Mouse (Mus musculus) hematopoietic stem cell, adult 5-6 weeks (primary cell): Measurements from ENCODE around the gene Havcr2. TPM values are rescaled to one million over a fixed set of nuclear protein-coding genes. Genes with fewer than 3 reads are reported as not detected.
"Not testable (repeated sequence)": the region's sequence is repeated elsewhere in the genome, so short reads cannot be mapped to it uniquely, and the experiment has no call there.

Experiments used
- ATAC-seq, 2 experiments: fragments of 125-278 bp in 1 of 2; replicated peaks in 1 of 2; 2 replicates each; pipeline ENCODE4 v1.8.0; 2016 to 2017; ENCODE audit warnings: inconsistent platforms in 2 of 2, mild to moderate bottlenecking in 2 of 2, moderate number of reproducible peaks in 2 of 2, low read depth in 1 of 2, moderate TSS enrichment in 1 of 2; ENCODE audit not compliant: low FRiP score in 2 of 2, poor library complexity in 2 of 2, severe bottlenecking in 2 of 2, insufficient read depth in 1 of 2, low TSS enrichment in 1 of 2
- total RNA-seq: library from RNA; stranded (forward); fragments of 172-1452, 232-1000 nt; gene quantifications from 2 replicates; pipeline ENCODE4 v1.2.3, GENCODE M21; 2017

Gene Havcr2
- total RNA-seq, 1 experiment from 2014 or later = 5.9 TPM

DNA sequence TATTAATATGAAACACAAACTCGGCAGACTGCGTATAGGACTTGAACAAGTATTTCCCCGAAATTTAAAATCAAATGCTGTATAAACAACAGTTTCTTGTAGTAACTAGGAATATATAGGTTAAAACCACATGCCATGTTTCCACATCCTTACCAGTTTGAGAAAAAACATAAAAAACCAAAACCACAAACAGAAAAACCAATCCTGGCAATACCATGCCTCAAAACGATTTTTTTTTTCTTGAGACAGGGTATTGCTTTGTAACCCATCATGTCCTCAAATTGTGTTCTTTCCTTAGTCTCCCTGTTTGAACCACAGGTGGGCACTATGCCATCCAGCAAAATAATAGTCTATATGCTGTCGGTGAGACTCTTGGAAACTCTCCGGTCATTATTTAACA, 8.6 kb upstream of the Havcr2 start:
- ATAC-seq = no peak

DNA sequence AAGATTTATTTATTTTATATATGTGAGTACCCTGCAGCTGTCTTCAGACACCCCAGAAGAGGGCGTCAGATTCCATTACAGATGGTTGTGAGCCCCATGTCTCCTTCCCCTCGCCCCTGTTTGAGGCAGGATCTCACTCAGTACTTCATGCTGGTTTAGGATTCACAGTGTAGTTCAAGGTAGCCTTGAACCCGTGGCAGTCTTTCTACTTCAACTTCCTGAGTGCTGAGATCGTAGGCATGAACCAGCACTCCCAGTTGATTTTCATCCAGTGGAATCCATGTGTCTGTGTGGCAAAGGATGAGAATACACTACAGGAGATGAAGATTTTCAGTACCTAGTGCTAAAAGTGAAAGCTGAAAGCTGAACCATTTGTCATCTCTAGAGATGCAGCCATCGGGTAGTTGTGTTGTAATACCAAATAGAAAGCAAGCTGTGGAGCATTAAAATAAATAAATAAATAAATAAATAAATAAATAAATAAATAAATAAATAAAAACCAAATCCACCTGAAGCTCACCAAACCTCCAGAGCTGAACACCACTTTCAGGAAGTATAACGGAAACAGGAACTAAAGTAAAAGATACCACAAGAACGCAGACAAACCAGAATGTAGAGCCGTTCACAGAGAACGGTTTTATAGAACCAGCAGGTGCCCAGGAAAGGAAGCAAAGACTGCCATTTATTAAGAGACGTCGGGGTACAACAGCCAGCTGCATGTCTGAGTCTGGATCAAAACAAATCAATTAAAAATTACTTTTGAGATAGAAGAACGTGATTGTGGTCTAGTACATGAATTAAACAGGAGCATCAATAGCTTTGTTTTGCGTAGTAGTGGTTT, 6.9 kb upstream of the Havcr2 start:
- ATAC-seq = peak; percentile 57 to 68

DNA sequence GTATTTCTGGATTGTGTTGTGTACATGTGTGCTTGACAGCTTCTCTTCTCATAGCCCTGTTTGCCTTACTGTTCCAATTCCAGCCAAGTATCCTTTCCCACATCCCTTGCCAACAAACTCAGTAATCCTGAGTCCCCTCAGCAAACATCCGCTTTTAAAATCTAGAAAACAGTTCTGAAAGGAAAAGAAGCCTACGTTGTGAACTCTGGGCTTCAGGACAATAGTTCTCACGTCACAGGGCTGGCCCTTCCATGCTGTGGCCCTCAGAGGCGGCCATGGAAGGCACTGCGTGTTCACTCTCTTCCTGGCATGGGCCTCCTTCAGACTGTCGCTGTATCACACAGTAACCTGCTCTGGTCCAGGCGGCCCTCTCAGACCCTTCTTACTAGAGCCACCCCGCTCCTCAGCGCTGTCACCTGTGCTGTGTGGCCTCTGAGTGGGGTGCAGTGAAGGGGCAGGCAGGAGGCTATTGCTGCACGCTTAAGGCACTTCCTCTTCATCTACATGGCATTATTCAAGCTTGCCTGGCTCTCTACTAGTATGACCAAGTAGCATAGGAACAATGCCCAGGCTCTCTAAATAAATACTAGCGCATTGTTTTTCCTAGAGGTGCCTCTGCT, 5.2 kb upstream of the Havcr2 start:
- peak; percentile 44 to 62; a peak in 3 of 4 replicates for ATAC-seq

DNA sequence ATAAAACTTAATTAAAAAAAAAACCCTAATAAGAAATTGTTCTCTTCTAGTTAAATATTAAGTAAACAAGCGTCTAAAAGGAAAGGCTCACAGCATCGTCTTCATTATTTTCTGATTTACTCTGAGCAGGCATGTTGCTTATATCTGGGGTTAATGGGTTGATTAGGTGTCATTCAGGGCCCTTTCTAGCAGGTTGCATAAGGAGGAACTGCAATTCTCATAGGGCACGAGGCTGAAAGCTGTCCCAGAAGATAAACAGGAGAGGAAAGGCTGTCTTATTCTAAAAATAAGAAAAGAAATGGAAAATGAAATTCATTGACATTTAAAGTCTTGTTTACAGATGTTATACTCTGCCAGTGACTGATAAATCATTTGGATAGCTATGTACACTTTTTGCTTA, 5.2 kb downstream of the Havcr2 start:
- ATAC-seq = no peak

DNA sequence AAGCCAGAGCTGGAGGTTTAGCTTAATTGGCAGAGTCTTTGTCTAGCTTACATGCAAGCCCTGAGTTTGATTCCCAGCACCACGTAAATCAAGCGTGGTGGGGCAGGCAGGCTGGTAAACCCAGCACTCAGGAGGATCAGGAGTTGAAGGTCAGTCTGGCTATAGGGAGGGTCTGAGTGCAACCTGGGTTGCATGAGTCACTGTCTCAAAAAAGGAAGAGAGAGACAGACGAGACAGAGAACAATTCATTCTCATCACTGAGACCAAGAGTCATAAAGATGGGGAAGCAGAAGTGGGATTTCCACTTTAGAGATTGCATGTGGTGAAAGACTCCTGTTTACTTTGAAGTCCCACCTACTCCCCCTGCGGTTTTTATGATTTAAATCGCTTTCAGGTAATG, 6.6 kb downstream of the Havcr2 start:
- peak in 1 of 2 experiments; percentile 22; a peak in 2 of 4 replicates for ATAC-seq

DNA sequence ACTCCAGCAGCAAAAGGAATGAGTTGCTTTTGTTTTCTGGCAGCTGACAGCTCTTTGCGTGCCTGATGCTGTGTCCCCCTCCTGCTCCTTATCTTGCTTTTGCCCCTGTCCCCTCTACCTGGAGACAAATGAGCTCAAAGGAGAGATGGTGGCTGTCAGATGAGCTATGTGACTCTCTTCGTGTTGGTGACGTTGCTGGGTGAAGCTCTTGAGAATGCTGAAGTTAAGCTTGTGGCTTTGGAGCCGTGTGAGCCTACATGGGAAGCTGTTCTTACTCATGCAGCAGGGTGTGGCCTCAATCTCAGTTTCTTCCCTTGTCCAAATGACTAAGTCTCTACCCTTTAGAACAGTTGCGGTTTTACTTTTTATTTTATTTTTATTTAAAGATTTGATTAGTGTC, 7.2 kb downstream of the Havcr2 start:
- no peak for ATAC-seq

DNA sequence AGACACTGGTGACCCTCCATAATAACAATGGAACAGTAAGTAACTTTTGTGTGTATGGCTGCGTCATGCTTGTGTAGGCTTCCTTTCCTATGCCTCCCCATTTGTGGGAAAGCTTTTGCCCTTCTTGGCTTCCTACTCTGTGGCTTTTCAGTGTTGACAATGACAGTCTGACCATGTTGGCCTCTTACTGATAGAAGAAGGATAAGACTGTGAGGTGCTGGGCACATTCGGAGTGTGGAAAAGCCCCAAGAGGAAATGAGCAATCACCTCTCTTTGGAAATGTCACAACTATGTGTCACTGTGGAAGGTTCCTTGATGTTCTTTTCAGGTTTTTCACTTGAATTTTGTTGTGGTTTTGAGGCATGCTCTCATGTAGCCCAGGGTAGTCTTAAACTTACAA, 12.1 kb downstream of the Havcr2 start:
- ATAC-seq = peak; percentile 85 to 90

DNA sequence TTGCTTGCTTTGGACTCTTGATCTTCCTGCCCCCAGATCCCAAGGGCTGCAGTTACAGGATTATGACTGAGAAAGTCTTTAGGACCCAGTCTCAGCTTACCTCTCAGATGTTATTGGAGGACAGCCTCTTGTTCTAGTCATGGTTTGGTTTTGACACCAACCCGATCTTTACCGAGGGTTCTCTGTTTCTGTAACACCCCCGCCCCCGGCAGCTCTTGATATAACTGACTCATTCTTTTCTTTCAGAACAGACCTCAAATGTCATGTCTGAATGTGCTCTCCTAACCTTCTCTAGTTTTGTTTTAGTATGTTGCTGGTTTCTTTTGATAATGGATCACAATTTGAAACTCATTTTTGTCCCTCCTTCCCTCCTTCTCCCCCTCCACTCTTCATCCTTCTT, 19.5 kb downstream of the Havcr2 start:
- ATAC-seq = no peak

DNA sequence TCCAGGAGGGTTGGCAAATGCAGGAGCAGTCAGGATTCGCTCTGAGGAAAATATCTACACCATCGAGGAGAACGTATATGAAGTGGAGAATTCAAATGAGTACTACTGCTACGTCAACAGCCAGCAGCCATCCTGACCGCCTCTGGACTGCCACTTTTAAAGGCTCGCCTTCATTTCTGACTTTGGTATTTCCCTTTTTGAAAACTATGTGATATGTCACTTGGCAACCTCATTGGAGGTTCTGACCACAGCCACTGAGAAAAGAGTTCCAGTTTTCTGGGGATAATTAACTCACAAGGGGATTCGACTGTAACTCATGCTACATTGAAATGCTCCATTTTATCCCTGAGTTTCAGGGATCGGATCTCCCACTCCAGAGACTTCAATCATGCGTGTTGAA, 24.6 kb downstream of the Havcr2 start:
- peak; percentile 56 to 71 for ATAC-seq

DNA sequence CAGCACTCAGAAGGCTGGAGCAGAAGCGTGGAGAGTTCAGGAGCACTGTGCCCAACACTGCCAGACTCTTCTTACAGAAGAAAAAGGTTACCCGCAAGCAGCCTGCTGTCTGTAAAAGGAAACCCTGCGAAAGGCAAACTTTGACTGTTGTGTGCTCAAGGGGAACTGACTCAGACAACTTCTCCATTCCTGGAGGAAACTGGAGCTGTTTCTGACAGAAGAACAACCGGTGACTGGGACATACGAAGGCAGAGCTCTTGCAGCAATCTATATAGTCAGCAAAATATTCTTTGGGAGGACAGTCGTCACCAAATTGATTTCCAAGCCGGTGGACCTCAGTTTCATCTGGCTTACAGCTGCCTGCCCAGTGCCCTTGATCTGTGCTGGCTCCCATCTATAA, 25.8 kb downstream of the Havcr2 start:
- ATAC-seq = peak; percentile 75 to 79

DNA sequence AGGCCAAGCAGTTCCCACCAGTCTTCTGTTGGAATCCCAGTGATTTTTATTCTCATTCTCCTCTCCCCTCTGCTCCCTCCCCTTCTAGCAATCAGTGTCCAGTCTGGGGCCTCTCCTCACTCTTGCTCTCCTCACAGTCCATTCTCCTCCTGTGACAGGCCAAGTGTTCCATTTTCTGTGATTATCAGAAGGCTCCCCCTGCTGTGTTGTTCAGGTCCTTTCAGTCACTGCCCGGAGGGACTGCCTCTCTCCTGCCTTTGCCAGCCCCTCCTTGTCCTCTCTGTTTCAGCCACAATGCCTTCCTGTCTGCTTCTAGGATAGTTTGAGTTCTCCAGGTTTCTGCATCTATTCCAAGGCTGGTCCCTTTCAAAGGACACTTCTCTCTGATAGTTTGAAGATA, 33.5 kb downstream of the Havcr2 start:
- peak; percentile 77 to 89 for ATAC-seq

DNA sequence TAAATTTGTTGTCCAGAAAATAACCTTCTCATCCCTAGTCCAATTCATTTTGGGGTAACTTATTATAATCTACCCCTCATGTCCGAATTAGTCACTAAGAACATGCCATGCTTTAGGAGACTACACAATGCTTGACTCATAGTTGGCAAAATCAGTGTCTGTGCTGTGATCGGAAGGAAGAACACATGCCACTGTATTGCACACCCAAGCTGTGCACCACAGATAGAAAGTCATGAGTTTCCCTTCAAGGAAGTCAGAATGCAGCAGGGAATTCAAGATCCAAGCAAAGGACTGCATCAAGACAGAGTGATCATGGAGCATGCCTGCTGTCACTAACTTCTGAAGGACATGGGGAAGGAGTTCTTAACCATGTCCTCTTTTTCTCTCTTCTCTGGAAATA, 33.9 kb downstream of the Havcr2 start:
- ATAC-seq = no peak

DNA sequence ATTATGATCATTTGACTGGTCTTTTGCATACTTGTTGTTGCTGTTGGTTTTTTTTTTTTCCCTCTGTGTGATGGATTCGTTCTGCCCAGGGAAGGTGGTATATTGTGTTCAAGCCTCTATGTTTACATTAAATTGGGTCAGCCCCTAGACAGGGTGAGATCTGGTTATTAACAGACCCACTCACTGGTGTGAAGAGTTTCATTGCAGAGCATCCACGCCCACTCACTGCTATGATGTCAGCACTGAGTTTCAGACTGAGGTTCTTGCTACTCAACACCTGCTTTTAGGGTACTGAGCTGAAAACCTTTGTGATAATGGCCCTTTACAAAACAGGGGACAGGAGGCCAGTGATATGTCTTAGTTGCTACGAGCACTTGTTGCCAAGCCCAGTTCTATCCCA, 52.4 kb downstream of the Havcr2 start:
- no peak for ATAC-seq

DNA sequence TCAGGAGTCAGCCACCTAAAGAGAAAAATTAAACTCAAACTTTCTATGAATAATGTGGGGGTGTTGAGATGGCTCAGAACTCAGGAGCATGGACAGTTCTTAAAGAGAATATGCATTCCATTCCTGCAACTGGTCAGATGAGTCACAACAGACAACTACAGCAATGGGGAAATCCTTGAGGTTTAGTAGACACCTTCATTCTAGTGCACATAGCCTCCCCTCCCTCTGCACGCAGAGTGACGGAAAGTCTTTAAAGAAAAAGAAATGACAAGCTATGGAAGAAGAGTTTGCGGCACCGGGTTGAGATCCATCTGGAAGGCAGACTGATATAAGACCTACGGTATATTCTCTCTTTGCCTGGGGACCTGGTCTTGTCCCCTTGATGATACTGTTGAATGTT, 55.2 kb downstream of the Havcr2 start:
- ATAC-seq = no peak

DNA sequence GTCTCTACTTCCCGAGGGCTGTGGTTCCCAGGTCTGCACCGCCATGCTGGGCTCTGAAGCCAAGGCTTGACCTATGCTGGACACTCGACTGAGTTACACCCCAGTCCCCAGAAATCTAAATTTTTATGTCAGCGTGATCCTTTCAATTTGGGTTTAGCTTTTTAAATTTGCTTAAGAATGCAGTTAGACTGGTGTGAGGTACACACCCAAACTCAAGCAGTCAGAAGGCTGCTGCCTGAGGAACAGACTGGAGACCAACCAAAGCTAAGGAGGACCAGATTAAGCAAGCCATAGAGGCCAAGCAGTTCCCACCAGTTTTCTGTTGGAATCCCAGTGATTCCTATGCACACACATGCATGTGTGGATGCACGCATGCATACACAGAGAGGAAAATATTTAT, 66.6 kb downstream of the Havcr2 start:
- not testable (repeated sequence) for ATAC-seq

DNA sequence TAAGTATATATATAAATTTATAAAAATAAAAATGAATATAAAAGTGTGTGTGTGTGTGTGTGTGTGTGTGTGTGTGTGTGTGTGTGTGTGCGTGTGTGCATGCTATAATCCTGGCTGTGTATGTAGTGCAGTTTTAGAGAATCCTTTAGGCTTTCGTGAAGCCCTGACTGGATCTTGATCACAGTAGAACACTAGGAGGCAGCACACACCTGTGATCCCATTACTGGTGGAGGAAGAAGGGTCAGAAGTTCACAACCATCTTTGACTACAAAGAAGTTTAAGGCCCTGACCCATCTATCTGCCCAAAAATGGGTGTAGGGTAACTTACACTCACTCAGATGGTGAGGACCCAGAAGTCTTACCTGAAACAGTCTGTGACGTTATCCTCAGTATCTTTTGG, 68.0 kb downstream of the Havcr2 start:
- no peak for ATAC-seq

DNA sequence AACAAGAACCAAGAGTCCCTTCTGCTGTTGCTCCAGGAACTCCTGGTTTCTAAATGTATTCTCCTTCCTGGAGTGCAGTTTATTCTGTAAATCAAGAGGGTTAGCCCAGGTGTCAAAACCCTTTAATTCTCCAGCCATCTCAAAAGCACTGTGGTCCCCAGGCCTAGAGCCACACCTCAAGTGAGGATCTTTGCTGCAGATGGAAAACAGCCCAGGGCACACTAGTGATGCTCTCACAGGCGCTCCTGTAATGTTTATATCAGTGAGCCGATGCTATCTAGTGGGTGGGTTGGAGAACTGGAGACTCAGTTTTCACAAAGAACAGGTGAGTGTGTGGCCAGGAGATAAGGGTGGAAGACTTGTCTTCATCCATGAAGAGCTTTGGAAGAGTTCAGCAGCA, 69.2 kb downstream of the Havcr2 start, which contains the start of gene Gm12169:
TSS of gene Gm12169 (plus strand) at position 301 of the 400 bp plus-strand sequence.
- ATAC-seq = no peak

DNA sequence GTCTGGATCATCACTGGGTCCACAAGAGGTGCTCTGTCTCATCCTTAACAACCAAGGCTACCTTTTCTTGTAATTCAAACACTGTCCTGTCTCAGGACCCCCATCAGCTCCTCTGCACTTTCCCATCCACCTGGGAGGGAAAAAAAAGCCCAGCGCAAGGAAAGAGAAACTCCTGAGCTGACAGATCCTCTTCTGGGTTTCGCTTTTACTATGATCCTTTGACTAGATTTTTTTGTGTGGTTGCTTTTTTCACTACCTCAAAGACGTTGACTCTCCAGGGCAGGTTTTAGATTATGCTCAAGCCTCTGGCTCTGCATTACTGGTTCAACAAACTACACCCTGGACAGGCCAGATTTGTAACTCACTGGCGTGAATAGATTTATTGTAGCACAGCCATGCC, 75.4 kb downstream of the Havcr2 start:
- no peak for ATAC-seq
